Mouse (Mus musculus): Measurements from ENCODE around the gene Ccr10. TPM values are rescaled to one million over a fixed set of nuclear protein-coding genes. Genes with fewer than 3 reads are reported as not detected.
A peak's percentile ranks its signal among the peaks of the same experiment; 100 is the strongest.

The Ccr10 gene
- total and polyA plus RNA-seq, 3 experiments = 0.14 TPM; not detected in 2

DNA sequence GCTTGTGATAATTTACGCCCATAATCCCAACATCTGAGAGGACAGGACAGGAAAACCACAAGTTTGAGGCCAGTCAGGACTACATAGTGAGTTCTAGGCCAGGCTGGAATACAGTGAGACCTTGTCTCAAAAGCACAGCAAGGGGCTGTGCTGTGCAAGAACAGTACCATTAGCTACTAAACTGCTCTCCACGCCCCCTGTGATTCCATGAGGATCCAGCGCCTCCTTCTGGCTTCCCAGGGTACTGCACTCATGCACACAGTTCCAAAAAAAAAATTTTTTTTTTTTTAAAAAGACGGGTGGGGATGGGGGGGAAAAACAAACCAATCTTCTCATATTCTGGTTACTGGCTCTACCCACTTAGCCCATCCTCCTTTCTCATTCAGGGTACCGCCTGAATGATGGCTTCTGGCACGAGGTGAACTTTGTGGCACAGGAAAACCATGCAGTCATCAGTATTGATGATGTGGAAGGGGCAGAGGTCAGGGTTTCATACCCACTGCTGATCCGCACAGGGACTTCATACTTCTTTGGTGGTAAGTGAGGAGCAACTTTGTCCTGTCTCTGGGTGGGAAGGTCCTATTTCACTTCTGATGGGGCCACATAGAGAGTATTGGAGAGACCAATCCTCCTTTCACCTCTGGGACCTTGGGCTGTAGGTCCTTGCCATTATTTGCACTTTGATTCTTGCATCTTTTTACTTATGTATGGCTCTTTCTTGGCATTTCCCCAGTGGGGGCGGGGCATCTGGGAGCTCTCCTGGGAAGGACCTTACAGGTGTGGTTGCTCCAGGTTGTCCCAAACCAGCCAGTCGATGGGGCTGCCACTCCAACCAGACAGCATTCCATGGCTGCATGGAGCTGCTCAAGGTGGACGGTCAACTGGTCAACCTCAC lies 5.8 kb upstream of the Ccr10 start:
- peak; percentile 55 to 85 for DNase-seq
- intact Hi-C loops (cut with DNase I) = no loop called here
- H3K27me3 ChIP-seq (ENCODE audit: control insufficient read depth, insufficient read depth, low read length) = no peaks in the 10 kb centered on the region
- H3K9ac ChIP-seq (ENCODE audit: low read depth, low read length) = no peak overlapping the region
- peaks cover 1% of the 10 kb centered on the region for H3K4me1 ChIP-seq (ENCODE audit: control insufficient read depth, insufficient read depth, low read length)
- TF ChIP-seq CTCF (IDR thresholded peaks at IDR 0.05) (peak; percentile 83), POLR2A (IDR thresholded peaks at IDR 0.05; ENCODE audit: insufficient read depth, low read depth, low read length) (no peak), EP300 (IDR thresholded peaks at IDR 0.05; ENCODE audit: insufficient read depth, low read depth, low read length) (peak; percentile 77; the same call in 1 of the 2 replicates)
- no peaks in the 10 kb centered on the region for H3K36me3 ChIP-seq (ENCODE audit: control insufficient read depth, insufficient read depth, low read length)
- 47% methylated on average over 10 of the region's 10 CpGs for WGBS
- H3K4me3 ChIP-seq = no peak overlapping the region
- H3K27ac ChIP-seq = no peak overlapping the region
- no peaks in the 10 kb centered on the region for H3K79me2 ChIP-seq (replicated peaks; ENCODE audit: control insufficient read depth, insufficient read depth, low read length)

- no peaks in the 10 kb centered on the region for H3K79me2 ChIP-seq (replicated peaks; ENCODE audit: control insufficient read depth, insufficient read depth, low read length)
- 85% methylated on average over 17 of the region's 17 CpGs for WGBS
- intact Hi-C loops (cut with DNase I) = no loop called here
- no peaks in the 10 kb centered on the region for H3K36me3 ChIP-seq (ENCODE audit: control insufficient read depth, insufficient read depth, low read length)
- no peak overlapping the region for H3K27ac ChIP-seq
- TF ChIP-seq EP300 (IDR thresholded peaks at IDR 0.05; ENCODE audit: insufficient read depth, low read depth, low read length) (no peak), CTCF (IDR thresholded peaks at IDR 0.05) (no peak), POLR2A (IDR thresholded peaks at IDR 0.05; ENCODE audit: insufficient read depth, low read depth, low read length) (no peak)
- H3K4me3 ChIP-seq = no peak overlapping the region
- H3K4me1 ChIP-seq (ENCODE audit: control insufficient read depth, insufficient read depth, low read length) = peaks cover 3% of the 10 kb centered on the region
- no peak overlapping the region for H3K9ac ChIP-seq (ENCODE audit: low read depth, low read length)
- DNase-seq = no peak
- no peaks in the 10 kb centered on the region for H3K27me3 ChIP-seq (ENCODE audit: control insufficient read depth, insufficient read depth, low read length)
Measured at GRCm38 (mm10) chr11:101180261-101180660, 5.0 kb upstream of the Ccr10 start.

GRCm38 (mm10) chr11:101179306-101179705 lies 4.1 kb upstream of the Ccr10 start:
- DNase-seq = no peak
- Histone ChIP-seq H3K9ac (ENCODE audit: low read depth, low read length) (no peak overlapping the region), H3K27ac (no peak overlapping the region), H3K79me2 (replicated peaks; ENCODE audit: control insufficient read depth, insufficient read depth, low read length) (no peaks in the 10 kb centered on the region), H3K4me1 (ENCODE audit: control insufficient read depth, insufficient read depth, low read length) (peaks cover 3% of the 10 kb centered on the region), H3K36me3 (ENCODE audit: control insufficient read depth, insufficient read depth, low read length) (no peaks in the 10 kb centered on the region), H3K27me3 (ENCODE audit: control insufficient read depth, insufficient read depth, low read length) (no peaks in the 10 kb centered on the region), H3K4me3 (no peak overlapping the region)
- TF ChIP-seq CTCF (IDR thresholded peaks at IDR 0.05) (no peak), EP300 (IDR thresholded peaks at IDR 0.05; ENCODE audit: insufficient read depth, low read depth, low read length) (no peak), POLR2A (IDR thresholded peaks at IDR 0.05; ENCODE audit: insufficient read depth, low read depth, low read length) (no peak)
- WGBS = 85% methylated on average over 15 of the region's 15 CpGs
- intact Hi-C loops (cut with DNase I) = loop anchor here (5.0 to 10.0 kb wide), 2 partner anchors 287 to 465 kb away; partner anchors contain the start of genes Hspb9 and Kat2a

- Histone ChIP-seq H3K9ac (ENCODE audit: low read depth, low read length) (no peak overlapping the region), H3K4me1 (ENCODE audit: control insufficient read depth, insufficient read depth, low read length) (peaks cover 3% of the 10 kb centered on the region), H3K36me3 (ENCODE audit: control insufficient read depth, insufficient read depth, low read length) (no peaks in the 10 kb centered on the region), H3K27me3 (ENCODE audit: control insufficient read depth, insufficient read depth, low read length) (no peaks in the 10 kb centered on the region), H3K79me2 (replicated peaks; ENCODE audit: control insufficient read depth, insufficient read depth, low read length) (no peaks in the 10 kb centered on the region), H3K27ac (no peak overlapping the region), H3K4me3 (no peak overlapping the region)
- no peak for DNase-seq
- intact Hi-C loops (cut with DNase I) = loop anchor here (5.0 to 10.0 kb wide), 2 partner anchors 286 to 464 kb away; partner anchors contain the start of genes Hspb9 and Kat2a
- WGBS = 75% methylated on average over 36 of the region's 36 CpGs
- TF ChIP-seq POLR2A (IDR thresholded peaks at IDR 0.05; ENCODE audit: insufficient read depth, low read depth, low read length) = no peak
- no peak for TF ChIP-seq CTCF (IDR thresholded peaks at IDR 0.05)
- TF ChIP-seq EP300 (IDR thresholded peaks at IDR 0.05; ENCODE audit: insufficient read depth, low read depth, low read length) = no peak
Measured at GRCm38 (mm10) chr11:101178061-101179058, 3.1 kb upstream of the Ccr10 start.

DNA sequence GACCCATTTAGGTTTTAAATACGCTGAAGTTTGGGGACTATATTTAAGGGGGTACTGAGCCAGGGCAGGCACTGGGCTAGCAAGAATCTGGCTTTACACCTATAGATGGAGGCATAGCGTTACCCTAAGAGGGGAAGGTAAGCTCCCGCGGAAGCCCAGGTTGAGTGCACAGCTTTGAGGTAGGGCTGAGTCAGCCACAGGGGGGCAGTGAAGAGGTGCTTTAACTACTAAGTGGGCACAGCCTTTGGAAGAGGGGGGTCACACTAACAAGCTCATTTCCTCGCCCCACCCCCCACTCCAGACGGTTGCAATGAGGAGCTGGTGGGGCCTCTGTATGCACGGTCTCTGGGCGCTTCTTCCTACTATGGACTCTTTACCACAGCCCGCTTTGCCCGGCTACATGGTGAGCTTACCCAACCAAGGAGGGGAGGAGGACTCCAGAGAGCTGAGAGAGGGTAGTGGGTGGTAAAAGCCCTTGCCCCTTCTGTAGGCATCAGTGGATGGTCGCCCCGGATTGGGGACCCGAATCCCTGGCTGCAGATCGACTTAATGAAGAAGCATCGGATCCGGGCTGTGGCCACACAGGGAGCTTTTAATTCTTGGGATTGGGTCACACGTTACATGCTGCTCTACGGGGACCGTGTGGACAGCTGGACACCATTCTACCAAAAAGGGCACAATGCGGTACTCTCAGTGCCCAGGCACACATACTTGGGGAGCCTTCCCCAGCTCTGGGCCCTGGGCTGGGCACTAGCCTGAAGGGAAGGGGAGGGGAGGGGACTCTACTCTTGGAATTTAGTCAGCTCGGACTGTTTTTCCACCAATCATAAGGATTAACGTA lies 1.9 kb upstream of the Ccr10 start:
- intact Hi-C loops (cut with DNase I) = loop anchor here (2.0 to 10.0 kb wide), 4 partner anchors 94 to 462 kb away; partner anchors contain the start of genes Coasy, Hspb9 and Kat2a
- H3K27ac ChIP-seq = no peak overlapping the region
- TF ChIP-seq EP300 (IDR thresholded peaks at IDR 0.05; ENCODE audit: insufficient read depth, low read depth, low read length) (no peak), CTCF (IDR thresholded peaks at IDR 0.05) (peak; percentile 75)
- H3K36me3 ChIP-seq (ENCODE audit: control insufficient read depth, insufficient read depth, low read length) = no peaks in the 10 kb centered on the region
- H3K4me1 ChIP-seq (ENCODE audit: control insufficient read depth, insufficient read depth, low read length) = peaks cover 9% of the 10 kb centered on the region
- WGBS = 55% methylated on average over 22 of the region's 22 CpGs
- DNase-seq = no peak
- no peaks in the 10 kb centered on the region for H3K27me3 ChIP-seq (ENCODE audit: control insufficient read depth, insufficient read depth, low read length)
- no peak overlapping the region for H3K9ac ChIP-seq (ENCODE audit: low read depth, low read length)
- no peak overlapping the region for H3K4me3 ChIP-seq
- no peaks in the 10 kb centered on the region for H3K79me2 ChIP-seq (replicated peaks; ENCODE audit: control insufficient read depth, insufficient read depth, low read length)

Data from heart, adult 2 months (tissue).